Mouse (Mus musculus) forebrain, postnatal 0 days (tissue): Measurements from ENCODE around the gene Kazald1. TPM values are rescaled to one million over a fixed set of nuclear protein-coding genes. Genes with fewer than 3 reads are reported as not detected.

ENCODE experiments used
- ATAC-seq: fragments of 200-750 bp; cut with Nextera tagmentation; 2 replicates; pipeline ENCODE4 v1.8.0; 2017; ENCODE audit warnings: mild to moderate bottlenecking, moderate library complexity
- DNase-seq: peaks from one replicate; pipeline ENCODE4 v3.0.0-alpha.2; 2015
- H3K27ac ChIP-seq: fragments of 300-500 bp; sonication (generic); 2 replicates; pipeline ENCODE4 v1.5.1; 2014; ENCODE audit warnings: low read depth, mild to moderate bottlenecking, antibody characterized with exemption, low read length, moderate library complexity, mixed read lengths
- H3K27me3 ChIP-seq: fragments of 300-500 bp; sonication (generic); 2 replicates; pipeline ENCODE4 v1.6.1; 2014; ENCODE audit warnings: mild to moderate bottlenecking, low read length, mixed read lengths; ENCODE audit not compliant: insufficient read depth
- H3K36me3 ChIP-seq: fragments of 300-500 bp; sonication (generic); 2 replicates; pipeline ENCODE4 v1.6.1; 2014; ENCODE audit warnings: mild to moderate bottlenecking, moderate library complexity; ENCODE audit not compliant: insufficient read depth
- H3K4me1 ChIP-seq: fragments of 300-500 bp; sonication (generic); 2 replicates; pipeline ENCODE4 v1.6.1; 2014; ENCODE audit warnings: antibody characterized with exemption; ENCODE audit not compliant: insufficient read depth
- H3K4me2 ChIP-seq: fragments of 300-500 bp; sonication (generic); 2 replicates; pipeline ENCODE4 v1.6.1; 2014; ENCODE audit warnings: low read depth, mild to moderate bottlenecking, moderate library complexity
- H3K4me3 ChIP-seq: fragments of 300-500 bp; sonication (generic); 2 replicates; pipeline ENCODE4 v1.5.1; 2014; ENCODE audit warnings: low read depth, low read length, mixed read lengths
- H3K9ac ChIP-seq: fragments of 300-500 bp; sonication (generic); 2 replicates; pipeline ENCODE4 v1.6.1; 2014; ENCODE audit warnings: mild to moderate bottlenecking
- H3K9me3 ChIP-seq: fragments of 300-500 bp; sonication (generic); 2 replicates; pipeline ENCODE4 v1.6.1; 2016; ENCODE audit warnings: low read length
- CTCF ChIP-seq: sonication (generic); IDR thresholded peaks from 2 replicates; pipeline ENCODE4 v1.5.1; 2016; ENCODE audit warnings: antibody characterized with exemption, control low read depth, low read depth
- WGBS: fragments of 180-500 bp; shearing (Covaris S2); extraction: QIAGEN DNeasy Blood & Tissue Kit; methylation state at CpG from one replicate; pipeline ENCODE4 v1.1.7; 2014; 5-methylcytosine and 5-hydroxymethylcytosine counted together
- polyA plus RNA-seq: library from polyadenylated mRNA; unstranded; fragments of >200 nt; fragmentation: Nextera tagmentation; extraction: Ambion mirVana; gene quantifications from 2 replicates; pipeline ENCODE4 v1.2.1, GENCODE M21; 2015
- total RNA-seq: library from RNA; depleted of rRNA; stranded (reverse); fragments of >200 nt; gene quantifications from 2 replicates; pipeline ENCODE4 v1.2.3, GENCODE M21; 2014

Gene Kazald1
- total and polyA plus RNA-seq, 2 experiments from 2014 or later, result 1.7 to 6.1 TPM

GRCm38 (mm10) chr19:45047935-45048643 lies 27.0 kb upstream of the Kazald1 start:
- Histone ChIP-seq H3K4me2 (peak overlapping the region; percentile 85), H3K4me3 (peak overlapping the region; percentile 67), H3K4me1 (peaks cover 15% of the 10 kb centered on the region), H3K9me3 (no peaks in the 10 kb centered on the region), H3K27me3 (no peaks in the 10 kb centered on the region), H3K27ac (peak overlapping the region; percentile 96), H3K9ac (peak overlapping the region; percentile 61), H3K36me3 (peaks cover 25% of the 10 kb centered on the region)
- 5% methylated on average over 11 of the region's 11 CpGs for WGBS
- ATAC-seq (peak; percentile 65), DNase-seq (peak; percentile 82)
- no peak for TF ChIP-seq CTCF

- WGBS, result 76% methylated on average over 12 of the region's 12 CpGs
- Histone ChIP-seq H3K9ac (peak overlapping the region; percentile 61), H3K9me3 (no peaks in the 10 kb centered on the region), H3K27ac (peak overlapping the region; percentile 96), H3K4me2 (peak overlapping the region; percentile 85), H3K4me1 (peaks cover 15% of the 10 kb centered on the region), H3K27me3 (no peaks in the 10 kb centered on the region), H3K36me3 (peaks cover 32% of the 10 kb centered on the region), H3K4me3 (peak overlapping the region; percentile 67)
- DNase-seq, result no peak
- no peak for ATAC-seq
- TF ChIP-seq CTCF, result no peak
Observed at GRCm38 (mm10) chr19:45048644-45049365, 26.2 kb upstream of the Kazald1 start.

- peaks cover 15% of the 10 kb centered on the region for H3K4me1 ChIP-seq
- H3K36me3 ChIP-seq, result peaks cover 40% of the 10 kb centered on the region
- TF ChIP-seq CTCF, result no peak
- H3K4me2 ChIP-seq, result peak overlapping the region; percentile 85
- DNase-seq (no peak), ATAC-seq (no peak)
- H3K9me3 ChIP-seq, result no peaks in the 10 kb centered on the region
- H3K4me3 ChIP-seq, result no peak overlapping the region; the same call in 1 of the 2 replicates
- 74% methylated on average over 9 of the region's 9 CpGs for WGBS
- H3K27ac ChIP-seq, result no peak overlapping the region
- no peaks in the 10 kb centered on the region for H3K27me3 ChIP-seq
- H3K9ac ChIP-seq, result no peak overlapping the region; the same call in 1 of the 2 replicates
Observed at GRCm38 (mm10) chr19:45049523-45049922, 25.5 kb upstream of the Kazald1 start.

- no peak for TF ChIP-seq CTCF
- no peak overlapping the region for H3K4me3 ChIP-seq
- DNase-seq (no peak), ATAC-seq (no peak)
- no peaks in the 10 kb centered on the region for H3K9me3 ChIP-seq
- no peak overlapping the region for H3K4me2 ChIP-seq
- 91% methylated on average over 8 of the region's 8 CpGs for WGBS
- no peak overlapping the region for H3K27ac ChIP-seq
- H3K27me3 ChIP-seq, result no peaks in the 10 kb centered on the region
- H3K4me1 ChIP-seq, result peaks cover 16% of the 10 kb centered on the region
- H3K9ac ChIP-seq, result no peak overlapping the region
- H3K36me3 ChIP-seq, result peaks cover 49% of the 10 kb centered on the region
Observed at GRCm38 (mm10) chr19:45053451-45053850, 21.6 kb upstream of the Kazald1 start.

GRCm38 (mm10) chr19:45054892-45055690 lies 19.9 kb upstream of the Kazald1 start:
- no peaks in the 10 kb centered on the region for H3K9me3 ChIP-seq
- H3K9ac ChIP-seq, result no peak overlapping the region
- DNase-seq (no peak), ATAC-seq (no peak)
- H3K4me3 ChIP-seq, result no peak overlapping the region
- H3K27me3 ChIP-seq, result no peaks in the 10 kb centered on the region
- H3K4me1 ChIP-seq, result peaks cover 13% of the 10 kb centered on the region
- no peak overlapping the region for H3K4me2 ChIP-seq
- H3K36me3 ChIP-seq, result peaks cover 49% of the 10 kb centered on the region
- H3K27ac ChIP-seq, result no peak overlapping the region
- no peak for TF ChIP-seq CTCF
- 84% methylated on average over 6 of the region's 6 CpGs for WGBS

GRCm38 (mm10) chr19:45056364-45056763 lies 18.7 kb upstream of the Kazald1 start:
- WGBS, result 37% methylated on average over 4 of the region's 4 CpGs
- H3K36me3 ChIP-seq, result peaks cover 41% of the 10 kb centered on the region
- H3K9ac ChIP-seq, result no peak overlapping the region
- no peaks in the 10 kb centered on the region for H3K27me3 ChIP-seq
- TF ChIP-seq CTCF, result peak; percentile 71
- H3K4me1 ChIP-seq, result peaks cover 13% of the 10 kb centered on the region
- H3K27ac ChIP-seq, result 0 out of 2 replicates have a peak overlapping the region, but pooled peaks have one; percentile 9
- DNase-seq (peak; percentile 71), ATAC-seq (no peak)
- no peak overlapping the region for H3K4me2 ChIP-seq
- no peak overlapping the region for H3K4me3 ChIP-seq
- H3K9me3 ChIP-seq, result no peaks in the 10 kb centered on the region
